ENCODE assay signal across 21 mouse cellular contexts in the genomic region with DNA sequence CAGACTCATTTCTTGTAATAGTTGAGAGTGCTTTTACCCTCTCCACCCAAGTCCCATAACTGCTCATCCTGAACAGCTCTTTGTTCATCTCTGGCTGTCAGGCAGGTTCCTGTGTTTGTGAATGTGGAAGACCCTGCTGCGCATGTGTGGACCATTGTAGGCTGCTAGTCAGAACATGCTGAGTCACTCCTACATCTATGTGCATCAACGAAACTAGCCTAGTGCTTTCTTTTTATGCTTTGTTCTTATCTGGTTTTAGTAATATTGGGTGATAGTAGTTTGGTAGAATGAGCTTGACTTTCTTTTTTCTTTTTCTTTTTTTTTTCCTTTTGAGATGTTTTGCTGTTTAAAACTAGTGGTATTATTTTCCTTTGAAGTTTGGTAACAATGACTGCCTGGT.
DNase-seq lines count a peak whose midpoint lies in the region; ATAC-seq and TF ChIP-seq lines count a peak whose summit lies in the region.
"Had no signal": no experiment of that assay in that cellular context is flagged by ENCODE, and none has a peak within 500 bp of the region (broad histone marks: within the 10 kb centered on the region; RNA-seq: fewer than 3 reads in every experiment).

No protein-coding gene starts in this region.

- WGBS in liver, embryonic 11.5 days = 65% methylated on average over 2 of the region's 2 CpGs

- peaks cover 21% of the 10 kb centered on the region for H3K4me1 ChIP-seq in G1E (ENCODE audit: insufficient read depth, low read depth, low read length)
- no peaks in the 10 kb centered on the region for H3K4me1 ChIP-seq in liver, embryonic 11.5 days (replicated peaks; ENCODE audit: control insufficient read depth, insufficient read depth, low read length)
- H3K4me1 ChIP-seq: heart, embryonic 12.5 days; hindbrain, embryonic 15.5 days; intestine, embryonic 15.5 days; midbrain, embryonic 15.5 days had no signal

- TF ChIP-seq CTCF in G1E (IDR thresholded peaks at IDR 0.05; ENCODE audit: low read depth, low read length) = no peak
- no peak for TF ChIP-seq CTCF in layer of hippocampus, adult 2 months (conservative IDR thresholded peaks at IDR 0.05)

- no peaks in the 10 kb centered on the region for H3K9me3 ChIP-seq in G1E (replicated peaks)
- no peaks in the 10 kb centered on the region for H3K9me3 ChIP-seq in liver, embryonic 11.5 days (ENCODE audit: control insufficient read depth, low read length)
- H3K9me3 ChIP-seq: heart, embryonic 12.5 days; hindbrain, embryonic 15.5 days; intestine, embryonic 15.5 days; midbrain, embryonic 15.5 days had no signal

- no peak overlapping the region for H3K4me2 ChIP-seq in liver, embryonic 11.5 days
- H3K4me2 ChIP-seq: heart, embryonic 12.5 days; hindbrain, embryonic 15.5 days; intestine, embryonic 15.5 days; midbrain, embryonic 15.5 days had no signal

- DNase-seq in G1E (ENCODE audit: low spot score) = peak; percentile 44
- peak; percentile 38 for DNase-seq in R1 (ENCODE audit: low read depth, low spot score)
- DNase-seq in liver, embryonic 11.5 days (ENCODE audit: low spot score) = no peak
- DNase-seq in layer of hippocampus, adult 2 months (ENCODE audit: low spot score in 2 of 2) = no peak
- no peak for DNase-seq in right cerebral cortex, postnatal 10 days (ENCODE audit: low spot score in 2 of 2)
- no peak for DNase-seq in right cerebral cortex, postnatal 4 days
- DNase-seq in layer of hippocampus, postnatal 25 days (ENCODE audit: extremely low spot score in 1 of 2, low spot score in 1 of 2) = no peak
- DNase-seq: adrenal gland, adult 8-10 months; cerebellum, adult 11 months; cerebellum, postnatal 10 days; embryo, embryonic 11 days; kidney, postnatal 36 days; layer of hippocampus, adult 9-11 months had no signal

- ATAC-seq in G1E (ENCODE audit: extremely low read depth, insufficient number of reproducible peaks, low FRiP score, poor library complexity, severe bottlenecking) = peak; percentile 98
- peak; percentile 47; the same call in 1 of the 2 replicates for ATAC-seq in liver, embryonic 11.5 days (replicated peaks; ENCODE audit: low FRiP score)
- peak; percentile 96 for ATAC-seq in megakaryocyte progenitor cell, adult 5-6 weeks (replicated peaks; ENCODE audit: poor library complexity)
- ATAC-seq: CD4-positive, CD25-positive, alpha-beta regulatory T cell, adult 4 months; intestine, embryonic 15.5 days; midbrain, embryonic 15.5 days had no signal

- no peaks in the 10 kb centered on the region for H3K36me3 ChIP-seq in G1E (replicated peaks)
- H3K36me3 ChIP-seq in liver, embryonic 11.5 days (ENCODE audit: control insufficient read depth, insufficient read depth, low read length) = no peaks in the 10 kb centered on the region
- H3K36me3 ChIP-seq: heart, embryonic 12.5 days; hindbrain, embryonic 15.5 days; intestine, embryonic 15.5 days; midbrain, embryonic 15.5 days had no signal

- H3K27ac ChIP-seq in liver, embryonic 11.5 days (ENCODE audit: low read depth, low read length) = no peak overlapping the region
- no peak overlapping the region for H3K27ac ChIP-seq in layer of hippocampus, adult 2 months
- H3K27ac ChIP-seq: hindbrain, embryonic 15.5 days; intestine, embryonic 15.5 days; midbrain, embryonic 15.5 days; stomach, postnatal 0 days had no signal

- H3K27me3 ChIP-seq in G1E (ENCODE audit: insufficient read depth, low read length) = no peaks in the 10 kb centered on the region
- no peaks in the 10 kb centered on the region for H3K27me3 ChIP-seq in liver, embryonic 11.5 days (replicated peaks; ENCODE audit: control insufficient read depth, insufficient read depth, low read length)
- H3K27me3 ChIP-seq: heart, embryonic 12.5 days; hindbrain, embryonic 15.5 days; intestine, embryonic 15.5 days; midbrain, embryonic 15.5 days had no signal

- no peak overlapping the region for H3K9ac ChIP-seq in liver, embryonic 11.5 days (ENCODE audit: low read depth, low read length)
- H3K9ac ChIP-seq: heart, embryonic 12.5 days; hindbrain, embryonic 15.5 days; intestine, embryonic 15.5 days; midbrain, embryonic 15.5 days had no signal

- H3K4me3 ChIP-seq in G1E (ENCODE audit: low read depth, low read length) = no peak overlapping the region
- no peak overlapping the region for H3K4me3 ChIP-seq in liver, embryonic 11.5 days (ENCODE audit: low read depth, low read length)
- no peak overlapping the region for H3K4me3 ChIP-seq in layer of hippocampus, adult 2 months
- H3K4me3 ChIP-seq: heart, embryonic 12.5 days; hindbrain, embryonic 15.5 days; intestine, embryonic 15.5 days; midbrain, embryonic 15.5 days; myocyte had no signal

Comparison
In these comparisons a context has a peak if more than half of its experiments do, and no peak if none do; other contexts are left out.
1. ATAC-seq: peak in every context shown above with its lines; median percentile 98 in G1E; 96 in megakaryocyte progenitor cell, adult 5-6 weeks; 47 in liver, embryonic 11.5 days.
2. DNase-seq: peak in G1E (single experiment) and R1 (single experiment); none in liver, embryonic 11.5 days (single experiment), layer of hippocampus, adult 2 months (0 of 2), right cerebral cortex, postnatal 10 days (0 of 2), right cerebral cortex, postnatal 4 days (single experiment) and layer of hippocampus, postnatal 25 days (0 of 2).